Mouse (Mus musculus): Measurements from ENCODE around the gene Apoe.

DNA sequence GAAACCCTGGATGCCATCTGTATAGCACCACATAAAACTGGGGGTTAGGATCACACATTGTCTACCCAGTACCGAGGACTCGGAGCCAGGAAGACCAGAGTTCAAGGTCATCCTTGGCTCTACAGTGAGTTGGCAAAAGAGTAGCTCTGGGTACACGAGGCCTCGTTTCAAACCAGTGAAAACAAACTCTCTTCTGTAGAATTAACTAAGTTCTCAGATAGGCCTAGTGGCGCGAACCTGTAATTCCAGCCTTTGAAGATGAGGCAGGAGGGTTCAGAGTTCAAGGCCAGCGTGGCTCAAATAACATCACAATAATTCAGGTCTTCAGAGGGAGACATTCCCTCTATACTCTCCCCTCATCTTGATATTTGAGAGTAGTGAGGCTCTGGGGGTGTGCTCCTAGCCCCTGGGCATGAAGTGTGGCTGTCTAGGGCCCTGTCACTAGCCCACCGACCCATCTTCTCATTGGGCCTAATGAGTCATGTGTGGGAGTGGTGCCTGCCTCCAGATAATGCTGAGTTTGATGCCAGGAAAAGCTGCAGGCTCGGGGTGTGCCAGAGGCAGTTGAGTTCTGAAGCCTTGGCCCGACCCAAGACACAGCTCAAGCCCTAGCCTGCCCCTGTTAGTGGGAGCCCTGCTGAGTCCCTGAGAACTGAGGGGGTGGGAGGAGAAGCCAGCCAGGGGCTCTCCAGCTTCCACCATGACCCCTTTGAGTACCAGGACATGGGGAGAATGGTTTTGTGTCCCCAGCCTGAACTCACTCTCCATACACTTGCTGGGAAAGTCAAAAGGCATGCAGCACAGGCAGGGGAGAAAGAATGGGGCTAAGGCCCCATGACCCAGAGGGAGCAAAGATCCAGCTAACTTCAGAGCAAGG is 4.4 kb downstream of the Apoe start:
- TF ChIP-seq POLR2A (IDR thresholded peaks at IDR 0.05; ENCODE audit: insufficient read length, low read depth) (no peak), E2F4 (IDR thresholded peaks at IDR 0.05; ENCODE audit: insufficient read depth) (no peak), TCF12 (IDR thresholded peaks at IDR 0.05; ENCODE audit: insufficient read depth, poor library complexity, severe bottlenecking) (no peak), TCF3 (IDR thresholded peaks at IDR 0.05; ENCODE audit: insufficient read length, low read depth) (no peak), SRF (IDR thresholded peaks at IDR 0.05; ENCODE audit: control insufficient read depth, insufficient read length, low read depth) (no peak), USF1 (IDR thresholded peaks at IDR 0.05; ENCODE audit: low read depth) (no peak), MYOD1 (IDR thresholded peaks at IDR 0.05; ENCODE audit: control insufficient read depth in 1 of 3, insufficient read length in 2 of 3, low read depth in 2 of 3) (no peak), MYOG (IDR thresholded peaks at IDR 0.05; ENCODE audit: control insufficient read depth in 1 of 3, insufficient read depth in 1 of 3, insufficient read length in 2 of 3, low read depth in 2 of 3) (no peak), MAX (IDR thresholded peaks at IDR 0.05; ENCODE audit: low read depth) (no peak), POLR2AphosphoS2 (IDR thresholded peaks at IDR 0.05; ENCODE audit: insufficient read length, low read depth) (no peak), CEBPB (IDR thresholded peaks at IDR 0.05; ENCODE audit: insufficient read depth, poor library complexity, severe bottlenecking) (no peak), REST (IDR thresholded peaks at IDR 0.05; ENCODE audit: insufficient read depth, insufficient read length) (no peak)
